Mouse (Mus musculus) liver, adult 2 months (tissue): ENCODE data around the gene Arhgef28. TPM values are rescaled to one million over a fixed set of nuclear protein-coding genes. Genes with fewer than 3 reads are reported as not detected.

Experiments
- DNase-seq: peaks from one replicate; pipeline ENCODE4 v3.0.0-alpha.2; 2011; ENCODE audit warnings: low read depth, low spot score; ENCODE audit errors: extremely low read depth
- H3K27ac ChIP-seq: fragments of 200-500 bp; replicated peaks from 2 replicates; pipeline ENCODE4 v1.5.1; 2012; ENCODE audit warnings: low read depth, mild to moderate bottlenecking, control low read depth, inconsistent platforms, low read length; ENCODE audit not compliant: insufficient read depth
- H3K27me3 ChIP-seq: fragments of 200-500 bp; 2 replicates; pipeline ENCODE4 v1.6.1; 2012; ENCODE audit warnings: mild to moderate bottlenecking, moderate library complexity, low read length, inconsistent platforms; ENCODE audit not compliant: control insufficient read depth, insufficient read depth
- H3K36me3 ChIP-seq: fragments of 200-500 bp; 2 replicates; pipeline ENCODE4 v1.6.1; 2012; ENCODE audit warnings: low read length, inconsistent platforms; ENCODE audit not compliant: control insufficient read depth, insufficient read depth
- H3K4me1 ChIP-seq: fragments of 200-500 bp; 2 replicates; pipeline ENCODE4 v1.6.1; 2011; ENCODE audit warnings: low read length; ENCODE audit not compliant: control insufficient read depth, insufficient read depth
- H3K4me3 ChIP-seq: fragments of 200-500 bp; 2 replicates; pipeline ENCODE4 v1.5.1; 2011; ENCODE audit warnings: low read depth, mild to moderate bottlenecking, control low read depth, low read length, moderate library complexity; ENCODE audit not compliant: insufficient read depth
- H3K79me2 ChIP-seq: fragments of 200-500 bp; 2 replicates; pipeline ENCODE4 v1.6.1; 2012; ENCODE audit warnings: inconsistent platforms, mild to moderate bottlenecking, low read length, moderate library complexity; ENCODE audit not compliant: control insufficient read depth, insufficient read depth
- H3K9ac ChIP-seq: fragments of 200-500 bp; 2 replicates; pipeline ENCODE4 v1.6.1; 2012; ENCODE audit warnings: low read depth, mild to moderate bottlenecking, control low read depth, inconsistent platforms, low read length
- CTCF ChIP-seq: fragments of 200-500 bp; IDR thresholded peaks from 2 replicates; pipeline ENCODE4 v1.5.1; 2011; ENCODE audit warnings: low read depth, low read length, control low read depth
- POLR2A ChIP-seq: fragments of 200-500 bp; IDR thresholded peaks from 2 replicates; pipeline ENCODE4 v1.6.1; 2011; ENCODE audit warnings: low read length, control low read depth; ENCODE audit not compliant: insufficient read depth; ENCODE audit errors: extremely low read depth
- WGBS: fragments of 180-500 bp; shearing (Covaris S2); methylation state at CpG from one replicate; pipeline ENCODE4 v1.1.7; 2018; 5-methylcytosine and 5-hydroxymethylcytosine counted together
- polyA plus RNA-seq: library from polyadenylated mRNA; depleted of rRNA; stranded (reverse); fragments of >200 nt; gene quantifications from 2 replicates; pipeline ENCODE4 v1.2.3, GENCODE M21; 2012
- total RNA-seq: library from RNA; depleted of rRNA; stranded (reverse); fragments of >200 nt; gene quantifications from 2 replicates; pipeline ENCODE4 v1.2.3, GENCODE M21; 2014

Arhgef28 gene
- total and polyA plus RNA-seq, 2 experiments, result 0.20 to 0.37 TPM

GRCm38 (mm10) chr13:97883629-97884028 lies 322.6 kb downstream of the Arhgef28 start:
- no peaks in the 10 kb centered on the region for H3K36me3 ChIP-seq
- H3K9ac ChIP-seq, result no peak overlapping the region
- no peaks in the 10 kb centered on the region for H3K79me2 ChIP-seq
- no peaks in the 10 kb centered on the region for H3K4me1 ChIP-seq
- 86% methylated on average over 10 of the region's 10 CpGs for WGBS
- DNase-seq, result no peak
- no peak overlapping the region for H3K27ac ChIP-seq
- TF ChIP-seq CTCF (no peak), POLR2A (no peak)
- H3K4me3 ChIP-seq, result no peak overlapping the region
- no peaks in the 10 kb centered on the region for H3K27me3 ChIP-seq

GRCm38 (mm10) chr13:97876450-97876849 lies 329.8 kb downstream of the Arhgef28 start:
- no peak overlapping the region for H3K9ac ChIP-seq
- TF ChIP-seq POLR2A, result no peak
- TF ChIP-seq CTCF, result no peak
- no peaks in the 10 kb centered on the region for H3K4me1 ChIP-seq
- H3K27ac ChIP-seq, result no peak overlapping the region
- H3K36me3 ChIP-seq, result no peaks in the 10 kb centered on the region
- WGBS, result 78% methylated on average over 4 of the region's 4 CpGs
- H3K79me2 ChIP-seq, result no peaks in the 10 kb centered on the region
- H3K4me3 ChIP-seq, result no peak overlapping the region
- DNase-seq, result no peak
- no peaks in the 10 kb centered on the region for H3K27me3 ChIP-seq

- H3K4me3 ChIP-seq, result no peak overlapping the region
- no peaks in the 10 kb centered on the region for H3K79me2 ChIP-seq
- TF ChIP-seq CTCF, result no peak
- TF ChIP-seq POLR2A, result no peak
- H3K36me3 ChIP-seq, result no peaks in the 10 kb centered on the region
- no peak for DNase-seq
- H3K27me3 ChIP-seq, result no peaks in the 10 kb centered on the region
- no peaks in the 10 kb centered on the region for H3K4me1 ChIP-seq
- no peak overlapping the region for H3K9ac ChIP-seq
- H3K27ac ChIP-seq, result no peak overlapping the region
- WGBS, result 76% methylated on average over 6 of the region's 6 CpGs
Measured at GRCm38 (mm10) chr13:97876031-97876430, 330.2 kb downstream of the Arhgef28 start.

- Histone ChIP-seq H3K79me2 (no peaks in the 10 kb centered on the region), H3K4me1 (no peaks in the 10 kb centered on the region), H3K36me3 (no peaks in the 10 kb centered on the region), H3K27me3 (no peaks in the 10 kb centered on the region), H3K9ac (no peak overlapping the region), H3K4me3 (no peak overlapping the region), H3K27ac (no peak overlapping the region)
- DNase-seq, result peak; percentile 6
- WGBS, result 85% methylated on average over 12 of the region's 12 CpGs
- no peak for TF ChIP-seq POLR2A
- no peak for TF ChIP-seq CTCF
Measured at GRCm38 (mm10) chr13:97869428-97869827, 336.8 kb downstream of the Arhgef28 start.

- DNase-seq, result no peak
- no peak for TF ChIP-seq POLR2A
- no peak for TF ChIP-seq CTCF
- H3K4me3 ChIP-seq, result no peak overlapping the region
Measured at GRCm38 (mm10) chr13:97867322-97867962, 338.8 kb downstream of the Arhgef28 start.

GRCm38 (mm10) chr13:97859071-97859470 lies 347.2 kb downstream of the Arhgef28 start:
- WGBS, result 76% methylated on average over 3 of the region's 3 CpGs
- no peak overlapping the region for H3K27ac ChIP-seq
- H3K79me2 ChIP-seq, result no peaks in the 10 kb centered on the region
- H3K9ac ChIP-seq, result no peak overlapping the region
- H3K4me1 ChIP-seq, result no peaks in the 10 kb centered on the region
- no peaks in the 10 kb centered on the region for H3K27me3 ChIP-seq
- no peak for DNase-seq
- TF ChIP-seq POLR2A, result no peak
- no peak for TF ChIP-seq CTCF
- H3K4me3 ChIP-seq, result no peak overlapping the region
- no peaks in the 10 kb centered on the region for H3K36me3 ChIP-seq

More at GRCm38 (mm10) chr13:97867322-97867962, 338.8 kb downstream of the Arhgef28 start:
- Histone ChIP-seq H3K79me2 (no peaks in the 10 kb centered on the region), H3K27ac (no peak overlapping the region), H3K9ac (no peak overlapping the region), H3K4me1 (no peaks in the 10 kb centered on the region), H3K27me3 (no peaks in the 10 kb centered on the region), H3K36me3 (no peaks in the 10 kb centered on the region)
- WGBS, result 62% methylated on average over 13 of the region's 13 CpGs
